Mouse (Mus musculus): ENCODE data around the gene Extl1.

The Extl1 gene

DNA sequence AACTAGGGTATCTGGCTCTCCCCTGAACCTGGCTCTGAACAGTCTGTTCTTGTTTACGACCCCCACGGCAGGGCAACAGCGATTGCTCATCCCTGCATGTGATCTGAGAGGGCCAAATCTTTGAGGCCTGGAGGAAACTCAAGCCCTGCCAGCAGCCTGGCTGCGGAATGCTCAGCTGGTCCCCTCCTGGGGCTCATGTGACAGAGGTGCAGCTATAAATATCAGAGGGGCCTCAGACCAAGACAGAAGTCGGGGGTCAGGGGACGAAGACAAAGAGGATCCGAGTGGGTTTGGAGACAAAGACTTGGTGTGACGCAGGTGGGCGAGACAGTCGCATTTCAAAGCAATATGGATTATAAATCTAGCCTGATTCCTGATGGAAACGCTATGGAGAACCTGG is 68.8 kb downstream of the Extl1 start, which contains the start of gene Trim63:
Trim63 (plus strand) TSS at position 245 of the 400 bp plus-strand sequence.
- no peak for DNase-seq (ENCODE audit: low read depth in 1 of 2, low spot score in 2 of 2)

DNA sequence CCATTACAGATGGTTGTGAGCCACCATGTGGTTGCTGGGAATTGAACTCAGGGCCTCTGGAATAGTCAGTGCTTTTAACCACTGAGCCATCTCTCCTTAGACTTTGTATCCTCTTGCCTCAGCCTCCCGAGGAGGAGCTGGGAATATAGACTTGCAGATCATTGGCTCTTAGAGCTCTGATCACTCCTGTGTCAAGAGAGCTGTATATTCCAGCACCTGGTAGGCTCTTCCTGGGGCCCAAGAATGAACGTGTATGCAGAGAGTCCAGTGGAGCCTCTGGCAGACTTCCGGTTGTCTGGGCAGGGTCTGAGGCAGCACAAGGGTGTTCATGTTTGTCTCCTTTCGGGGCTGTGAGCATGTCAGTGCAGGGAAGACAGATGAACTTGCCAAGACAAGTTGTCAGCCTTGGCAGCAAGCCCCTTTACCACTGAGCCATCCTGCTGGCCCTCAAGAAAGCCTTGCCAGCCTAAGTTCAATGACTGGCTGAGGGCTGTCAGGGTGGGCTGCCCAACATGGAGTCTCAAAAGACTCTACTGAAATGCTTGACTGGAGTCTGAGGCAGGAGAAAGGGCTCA is 69.5 kb downstream of the Extl1 start:
- DNase-seq (ENCODE audit: low read depth in 1 of 2, low spot score in 2 of 2): no peak

DNA sequence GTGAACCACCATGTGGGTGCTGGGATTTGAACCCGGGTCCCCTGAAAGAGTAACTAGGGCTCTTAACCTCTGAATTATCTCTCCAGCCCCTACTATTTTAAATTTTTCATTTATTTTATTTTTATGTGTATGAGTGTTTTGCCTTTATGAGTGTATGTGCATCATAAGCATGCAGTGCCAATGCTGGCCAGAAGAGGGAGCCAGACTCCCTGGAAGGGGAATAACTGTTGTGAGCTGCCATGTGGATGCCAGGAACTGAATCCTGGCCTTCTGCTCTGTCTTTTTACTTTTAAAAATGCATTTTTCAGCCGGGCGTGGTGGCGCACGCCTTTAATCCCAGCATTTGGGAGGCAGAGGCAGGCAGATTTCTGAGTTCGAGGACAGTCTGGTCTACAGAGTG is 70.7 kb downstream of the Extl1 start:
- DNase-seq (ENCODE audit: low read depth in 1 of 2, low spot score in 2 of 2): no peak

DNA sequence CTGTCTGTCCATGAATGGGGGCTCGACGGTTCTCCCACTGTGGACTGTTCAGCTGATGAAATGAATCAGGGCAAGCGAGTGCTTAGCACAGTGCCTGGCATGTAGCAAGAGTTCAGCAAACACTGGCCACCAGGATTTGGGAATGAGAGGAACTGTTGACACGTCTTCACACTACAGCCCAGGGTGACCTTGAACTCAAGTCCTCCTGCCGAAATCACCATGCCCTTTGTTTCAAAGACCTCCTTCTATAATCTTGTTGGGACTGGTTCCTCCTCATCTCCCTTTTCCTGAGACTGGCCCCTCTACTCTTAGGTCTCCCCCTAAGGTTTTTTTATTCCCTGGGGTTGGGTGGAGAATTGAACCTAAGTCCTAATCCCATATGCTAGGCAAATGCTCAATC is 71.3 kb downstream of the Extl1 start:
- DNase-seq (ENCODE audit: low read depth in 1 of 2, low spot score in 2 of 2): no peak

DNA sequence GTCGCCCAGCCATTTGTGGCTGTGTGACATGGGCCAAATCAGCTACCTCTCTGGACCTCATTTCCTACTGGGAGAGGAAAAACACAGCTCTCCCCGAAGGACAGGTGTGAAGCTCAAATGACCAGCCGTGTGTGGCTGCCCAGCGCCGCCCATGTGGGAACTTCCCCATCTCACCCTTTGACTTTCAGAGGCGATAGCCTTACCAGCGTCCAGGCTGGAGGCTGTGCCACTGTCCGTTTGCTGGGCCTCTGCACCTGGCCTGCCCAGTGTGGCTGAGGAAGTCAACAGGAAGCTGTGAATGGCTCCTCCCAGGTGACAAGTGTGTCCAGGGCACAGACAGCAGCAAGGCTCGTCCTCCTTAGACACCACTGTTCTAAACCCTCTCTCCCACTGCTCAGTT is 71.9 kb downstream of the Extl1 start:
- no peak for DNase-seq (ENCODE audit: low read depth in 1 of 2, low spot score in 2 of 2)

DNA sequence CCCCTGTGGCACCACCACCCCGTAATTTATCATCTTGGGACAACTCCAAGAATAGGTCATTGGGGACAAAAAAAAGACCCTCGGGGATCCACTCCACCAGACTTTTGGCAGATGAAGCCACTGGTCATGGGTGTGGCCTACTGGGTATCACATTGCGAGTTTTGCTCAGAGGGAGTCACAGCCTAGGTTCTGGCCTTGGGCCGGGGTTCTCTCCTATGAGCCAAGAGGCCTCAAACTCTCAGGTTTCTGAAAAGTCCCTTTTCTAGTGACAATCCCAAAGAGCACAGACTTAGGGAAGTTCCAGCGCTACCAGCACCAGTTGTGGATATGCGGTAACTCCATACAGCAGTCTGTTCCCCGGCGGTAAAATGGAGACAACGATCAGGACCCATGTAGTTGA is 73.0 kb downstream of the Extl1 start:
- DNase-seq (ENCODE audit: low read depth in 1 of 2, low spot score in 2 of 2): no peak

DNA sequence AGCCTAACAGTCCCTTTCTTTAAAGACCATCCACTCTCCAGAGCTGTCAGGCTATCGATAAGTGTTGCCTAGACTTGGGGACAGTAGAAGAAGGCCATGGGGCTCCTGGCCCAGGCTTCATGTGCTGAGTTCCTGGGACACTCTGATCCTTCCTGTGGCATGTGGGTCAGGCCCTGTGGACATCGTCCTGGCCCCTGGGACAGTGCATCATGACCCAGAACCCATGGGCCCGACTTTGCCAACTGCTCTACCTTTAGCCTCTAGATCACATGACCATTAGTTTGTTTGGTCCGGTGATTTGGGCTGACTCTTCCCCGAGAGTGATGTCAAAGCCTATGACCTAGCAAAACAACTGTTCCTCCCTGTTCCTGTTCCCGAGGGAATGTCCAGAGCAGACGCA is 73.5 kb downstream of the Extl1 start:
- no peak for DNase-seq (ENCODE audit: low read depth in 1 of 2, low spot score in 2 of 2)

DNA sequence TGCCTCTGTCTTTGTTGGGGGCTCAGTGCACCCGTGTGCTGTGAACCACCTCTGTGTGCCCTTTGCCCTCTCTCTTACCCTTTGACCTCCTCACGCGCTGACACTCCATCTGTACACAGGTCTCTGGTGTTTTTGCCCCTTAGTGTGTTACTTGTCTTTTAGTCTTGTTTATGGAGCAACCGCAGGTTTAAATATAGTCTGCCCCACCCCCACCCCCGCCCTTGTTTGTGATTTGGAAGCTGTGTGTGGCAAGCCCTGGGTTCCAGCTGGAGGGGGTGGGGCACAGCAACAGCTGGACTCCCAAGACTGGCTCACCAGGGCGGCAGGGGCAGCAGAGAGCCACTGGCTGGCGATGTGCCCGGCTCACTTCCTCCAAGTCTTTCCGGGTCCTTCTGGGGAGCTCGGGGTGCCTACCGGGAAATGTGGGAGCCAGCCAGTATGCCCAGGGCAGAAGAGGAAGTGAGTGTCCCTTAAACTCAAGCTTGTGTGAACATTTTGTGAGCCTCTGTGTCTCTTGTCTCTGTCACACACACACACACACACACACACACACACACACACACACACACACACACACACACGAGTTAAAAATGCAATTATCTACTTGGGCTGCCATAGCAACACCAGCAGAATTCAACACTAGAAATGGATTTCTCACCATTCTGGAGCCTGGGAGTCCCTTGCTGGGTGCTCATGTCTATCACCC is 76.1 kb downstream of the Extl1 start:
- peak; percentile 67 to 74 for DNase-seq (ENCODE audit: low read depth in 1 of 2, low spot score in 2 of 2)

DNA sequence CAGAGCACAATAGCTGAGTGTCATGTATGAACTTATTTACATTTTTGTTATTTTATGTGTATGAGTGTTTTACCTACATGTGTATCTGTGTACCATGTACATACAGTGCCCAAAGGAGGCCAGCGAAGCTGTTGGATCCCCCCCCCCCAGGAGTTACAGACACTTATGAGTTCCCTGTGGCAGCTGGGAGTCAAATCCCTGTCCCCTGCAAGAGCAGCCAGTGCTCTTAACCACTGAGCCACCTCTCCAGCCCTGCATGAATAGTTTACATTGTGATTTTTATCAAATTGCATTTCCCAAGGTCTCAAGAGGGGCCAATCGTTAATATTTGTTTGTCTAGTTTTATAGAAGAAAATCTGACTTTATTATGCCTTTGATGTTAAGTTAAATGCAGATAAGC is 76.7 kb downstream of the Extl1 start:
- no peak for DNase-seq (ENCODE audit: low read depth in 1 of 2, low spot score in 2 of 2)
